Mouse (Mus musculus) layer of hippocampus, adult 8-10 months (tissue): Measurements from ENCODE around the gene Lman2. TPM values are rescaled to one million over a fixed set of nuclear protein-coding genes. Genes with fewer than 3 reads are reported as not detected.

Experiments
- DNase-seq, 2 experiments: peaks; one replicate each; pipeline ENCODE4 v3.0.0; 2022; ENCODE audit warnings: low spot score in 2 of 2
- total RNA-seq, 4 experiments: library from RNA; stranded (reverse); gene quantifications; 2 replicates each; pipeline ENCODE4 v1.2.4; 2022

Lman2 gene
- total RNA-seq, 4 experiments from 2014 or later = 56.6 to 72.8 (median 65.0) TPM

DNA sequence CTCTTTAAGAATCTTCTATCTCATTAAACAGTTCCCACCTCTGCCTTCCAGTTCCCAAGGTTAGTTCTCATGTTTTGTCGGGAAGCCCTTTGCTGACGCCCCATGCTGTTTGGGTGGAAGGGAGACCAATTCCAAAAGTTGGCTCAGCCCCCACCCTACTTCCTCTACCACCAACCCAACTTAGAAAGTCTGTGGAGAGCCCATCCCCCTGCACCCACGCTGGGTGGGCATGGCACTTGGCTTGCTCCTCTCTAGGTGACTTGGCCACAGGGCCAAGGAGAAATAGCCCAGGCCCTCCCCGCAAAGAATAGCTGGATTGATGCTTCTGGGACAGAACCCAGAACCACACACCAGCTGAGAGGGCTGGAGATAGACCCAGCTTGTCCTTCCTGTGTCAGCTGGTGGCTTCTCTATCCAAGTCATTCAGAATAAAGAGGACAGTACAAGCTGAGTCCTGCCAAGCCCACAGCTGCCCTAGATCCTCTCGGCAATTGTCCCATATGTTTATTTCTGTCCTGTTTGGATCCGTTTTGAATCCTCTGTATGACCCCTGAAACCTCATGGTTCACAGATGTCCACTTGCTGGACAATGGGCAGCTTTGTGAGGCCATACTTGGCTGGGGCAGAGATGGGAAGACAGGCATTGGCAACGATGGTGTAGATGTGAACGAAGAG is 8.6 kb upstream of the Lman2 start:
- DNase-seq = peak; percentile 60 to 76

DNA sequence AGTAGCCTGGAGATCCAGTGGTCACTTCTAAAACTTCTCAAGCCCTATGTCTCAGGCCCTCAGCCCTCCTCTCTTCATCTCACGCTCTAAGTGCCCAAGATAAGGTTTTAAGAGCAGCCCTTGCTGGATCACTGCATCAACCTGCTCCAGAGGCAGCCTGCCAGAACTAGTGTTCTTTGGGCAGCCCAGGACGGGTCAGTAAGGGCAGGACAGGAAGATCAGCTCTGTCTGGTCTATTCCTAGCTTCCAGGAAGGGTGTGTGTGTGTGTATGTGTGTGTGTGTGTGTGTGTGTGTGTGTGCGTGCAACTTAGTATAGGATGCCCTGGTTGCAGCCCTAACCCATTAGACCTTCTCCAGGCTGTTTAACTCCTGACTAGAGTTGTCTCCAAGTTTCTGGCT is 7.7 kb upstream of the Lman2 start:
- no peak for DNase-seq

DNA sequence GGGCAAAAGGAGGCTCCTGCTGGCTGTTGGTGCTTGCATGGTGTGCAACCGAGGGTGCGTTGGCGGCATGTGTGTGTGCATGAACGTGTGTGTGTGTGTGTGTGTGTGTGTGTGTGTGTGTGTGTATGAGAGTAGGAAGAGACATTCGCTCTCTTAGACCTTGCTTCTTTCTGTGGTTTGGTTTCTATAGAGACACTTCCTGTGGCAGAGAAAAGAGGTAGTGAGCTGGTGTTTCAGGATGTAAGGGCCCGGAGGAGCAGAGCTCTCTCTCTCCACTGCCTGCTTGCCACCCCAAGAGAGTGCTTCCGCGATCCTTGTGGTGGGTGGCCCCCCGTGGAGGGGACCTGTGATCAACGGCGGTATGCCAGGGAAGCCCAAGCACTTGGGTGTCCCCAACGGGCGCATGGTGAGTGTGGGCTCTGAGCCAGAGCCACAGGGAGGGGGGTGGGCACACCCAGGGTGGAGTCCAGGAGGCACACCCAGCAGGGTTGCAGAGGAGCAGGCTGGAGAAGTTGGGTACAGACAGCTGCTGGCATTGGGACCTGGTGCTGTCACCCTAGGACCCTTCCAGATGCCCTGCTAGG is 7.0 kb upstream of the Lman2 start, which contains the start of gene Rgs14:
Gene Rgs14 (plus strand): TSS at position 202 of the 584 bp plus-strand sequence.
- DNase-seq = peak; percentile 52 to 57

DNA sequence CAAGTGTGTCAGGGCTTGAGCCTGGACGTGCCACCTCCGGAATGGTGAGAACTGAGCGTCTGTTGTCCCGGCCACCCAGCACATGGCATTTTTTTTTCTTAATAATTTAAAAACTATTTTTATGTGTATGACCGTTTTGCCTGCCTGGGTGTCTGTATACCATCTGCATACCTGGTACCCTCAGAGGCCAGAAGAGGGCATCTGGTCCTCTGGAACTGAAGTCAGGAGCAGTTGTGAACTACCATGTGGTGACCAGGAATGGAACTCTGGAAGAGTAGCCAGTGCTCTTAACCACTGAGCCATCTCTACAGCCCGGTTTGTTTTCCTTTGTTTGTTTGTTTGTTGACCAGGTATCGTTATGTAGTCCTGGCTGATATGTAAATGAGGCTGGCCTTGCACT is 5.8 kb upstream of the Lman2 start:
- no peak for DNase-seq

DNA sequence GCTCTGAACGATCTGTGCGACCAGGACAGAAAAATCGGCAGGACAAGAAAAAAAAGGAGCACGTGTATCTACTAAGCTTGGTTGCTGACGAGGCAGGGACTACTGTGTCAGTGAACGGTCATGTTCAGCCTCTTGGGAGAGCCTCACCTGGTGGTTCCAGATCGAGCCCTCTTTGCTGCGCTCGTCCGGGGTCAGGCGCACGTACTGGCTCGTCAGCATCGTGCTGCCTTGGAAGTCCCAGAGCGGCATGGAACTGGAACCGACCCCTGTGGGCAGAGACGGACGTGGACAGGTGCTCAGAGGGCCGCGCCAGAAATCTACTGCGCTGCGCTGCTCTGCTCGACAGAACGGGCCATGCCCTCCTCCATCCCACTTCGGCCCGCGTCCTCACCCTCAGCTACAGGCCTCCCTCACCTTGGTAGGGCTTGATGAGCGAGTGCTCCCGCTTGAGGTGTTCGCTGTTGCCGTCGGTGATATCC is 570 bp downstream of the Lman2 start:
- DNase-seq = no peak

DNA sequence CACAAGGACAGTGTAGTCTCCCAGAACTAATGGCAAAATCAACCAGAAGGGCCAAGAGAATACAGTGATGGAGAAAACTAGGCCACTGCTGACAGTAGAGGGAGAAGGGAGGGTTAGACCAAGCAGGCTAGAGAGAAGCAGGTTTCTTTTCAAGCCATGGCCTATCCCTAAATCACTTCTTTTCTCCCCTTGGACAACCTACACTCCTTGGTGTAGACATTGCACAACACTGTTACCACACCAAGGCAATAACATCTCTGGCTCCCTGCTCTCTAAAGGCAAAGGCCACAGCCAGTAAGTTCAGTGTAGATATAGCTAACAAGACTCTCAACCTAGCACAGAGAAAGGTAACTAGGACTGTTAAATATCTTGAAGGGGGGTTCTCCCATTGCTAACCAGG is 1.4 kb downstream of the Lman2 start:
- DNase-seq = no peak

DNA sequence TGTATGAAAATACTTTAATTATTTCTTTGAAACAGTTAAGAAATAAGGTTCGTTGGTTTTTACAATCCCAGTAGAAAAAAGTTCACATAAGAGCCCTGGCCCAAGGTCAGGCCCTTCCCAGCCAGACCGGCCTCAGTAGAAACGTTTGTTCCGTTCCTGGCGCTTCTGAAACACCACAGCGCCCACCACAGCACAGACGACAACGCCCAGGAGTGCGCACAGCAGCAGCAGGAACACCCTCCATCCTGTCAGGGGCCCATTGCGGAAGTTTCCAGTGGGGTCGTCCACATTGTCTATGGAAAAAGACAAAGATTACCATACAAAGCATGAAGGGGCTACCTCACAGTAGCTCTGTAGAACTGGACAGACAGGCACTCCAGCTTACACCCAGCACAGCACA is 15.8 kb downstream of the Lman2 start:
- DNase-seq = no peak

DNA sequence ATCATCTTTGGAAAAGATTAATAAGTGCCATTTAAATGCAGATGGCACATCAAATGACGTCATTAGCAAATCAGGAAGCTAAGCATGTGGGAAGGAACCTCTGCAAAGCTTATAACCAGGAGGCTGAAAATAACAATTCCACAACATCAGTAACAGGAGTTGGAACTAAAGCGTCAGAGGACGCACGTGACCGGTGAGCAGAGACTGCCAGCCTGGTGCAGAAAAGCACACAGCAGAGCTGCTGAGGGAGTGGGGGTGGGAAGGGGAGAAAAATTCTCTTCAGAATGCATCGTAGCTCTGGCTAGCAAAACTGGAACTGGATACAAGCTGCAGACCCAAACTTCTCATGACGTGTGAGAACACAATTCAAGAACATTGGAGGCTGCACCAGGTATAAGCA is 18.3 kb downstream of the Lman2 start:
- peak; percentile 49 to 60 for DNase-seq

DNA sequence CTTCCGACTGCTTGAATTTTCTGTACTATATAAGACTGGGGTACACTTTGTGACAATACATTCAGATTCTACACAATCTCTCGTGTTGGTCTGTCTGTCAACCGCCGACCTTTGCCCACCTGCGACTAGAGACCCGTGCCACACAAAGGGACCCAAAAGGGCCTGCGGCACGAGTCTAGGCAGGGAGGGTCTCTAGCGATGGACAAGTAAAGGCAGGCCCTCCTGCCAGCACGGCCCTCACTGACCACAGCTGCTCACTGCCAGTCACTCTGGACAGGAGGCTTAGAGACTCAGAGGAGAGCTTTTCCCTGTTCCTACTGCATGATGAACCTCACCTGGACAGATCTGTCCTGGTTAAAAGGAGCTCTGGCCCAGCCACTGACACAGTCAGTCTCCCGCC is 20.1 kb downstream of the Lman2 start:
- no peak for DNase-seq

DNA sequence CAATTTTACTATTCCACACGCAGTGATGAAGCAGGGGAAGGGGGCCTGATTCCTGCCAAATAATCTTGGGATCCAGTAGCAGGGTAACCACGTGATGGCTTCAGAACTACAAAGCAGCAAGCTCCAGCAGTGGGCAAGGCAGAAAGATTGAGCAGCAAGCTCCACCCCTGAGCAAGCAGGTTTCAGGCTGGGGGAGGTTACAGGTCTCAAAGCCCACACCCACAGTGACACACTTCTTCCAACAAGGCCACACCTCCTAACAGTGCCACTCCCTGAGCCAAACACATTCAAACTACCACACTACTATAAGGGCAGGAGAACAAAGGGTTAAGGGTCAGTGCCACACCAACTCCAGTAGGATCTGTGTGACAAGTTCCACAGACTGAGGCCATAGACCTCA is 23.3 kb downstream of the Lman2 start:
- DNase-seq = no peak

DNA sequence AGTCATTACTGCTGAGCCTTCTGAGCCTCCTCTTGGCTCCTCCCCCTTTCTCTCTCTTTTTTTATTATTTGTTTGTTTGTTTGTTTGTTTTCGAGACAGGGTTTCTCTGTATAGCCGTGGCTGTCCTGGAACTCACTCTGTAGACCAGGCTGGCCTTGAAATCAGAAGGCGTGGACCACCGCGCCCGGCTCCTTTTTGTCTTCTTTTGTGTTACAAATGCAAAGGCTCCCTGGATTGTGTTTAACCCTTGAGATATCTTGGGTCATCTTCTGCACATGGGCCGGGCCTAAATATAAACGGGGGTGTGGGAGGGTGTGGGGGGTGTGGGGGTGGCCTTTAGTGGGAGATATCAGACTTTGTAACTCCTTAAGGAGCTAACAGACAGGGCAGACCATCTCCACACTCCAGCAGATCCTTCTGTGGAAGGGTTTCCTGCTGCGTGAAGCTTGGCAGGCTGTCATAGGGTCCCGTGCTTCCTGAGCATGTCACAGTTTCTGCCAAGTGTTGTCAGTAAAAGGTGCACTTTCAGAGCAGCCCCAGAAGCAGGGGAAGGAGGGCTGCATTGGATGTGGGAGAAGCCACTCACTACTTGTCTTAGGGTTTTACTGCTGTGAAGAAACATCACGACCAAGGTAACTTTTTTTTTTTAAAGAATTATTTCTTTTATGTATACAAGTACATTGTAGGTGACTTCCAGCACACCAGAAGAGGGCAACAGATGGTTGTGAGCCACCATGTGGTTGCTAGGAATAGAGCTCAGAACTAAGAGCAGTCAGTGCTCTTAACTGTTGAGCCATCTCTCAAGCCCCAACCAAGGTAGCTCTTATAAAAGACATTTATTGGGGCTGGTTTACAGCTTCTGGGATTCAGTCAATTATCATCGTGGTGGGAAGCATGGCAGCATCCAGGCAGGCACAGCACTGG is 24.2 kb downstream of the Lman2 start:
- no peak for DNase-seq

DNA sequence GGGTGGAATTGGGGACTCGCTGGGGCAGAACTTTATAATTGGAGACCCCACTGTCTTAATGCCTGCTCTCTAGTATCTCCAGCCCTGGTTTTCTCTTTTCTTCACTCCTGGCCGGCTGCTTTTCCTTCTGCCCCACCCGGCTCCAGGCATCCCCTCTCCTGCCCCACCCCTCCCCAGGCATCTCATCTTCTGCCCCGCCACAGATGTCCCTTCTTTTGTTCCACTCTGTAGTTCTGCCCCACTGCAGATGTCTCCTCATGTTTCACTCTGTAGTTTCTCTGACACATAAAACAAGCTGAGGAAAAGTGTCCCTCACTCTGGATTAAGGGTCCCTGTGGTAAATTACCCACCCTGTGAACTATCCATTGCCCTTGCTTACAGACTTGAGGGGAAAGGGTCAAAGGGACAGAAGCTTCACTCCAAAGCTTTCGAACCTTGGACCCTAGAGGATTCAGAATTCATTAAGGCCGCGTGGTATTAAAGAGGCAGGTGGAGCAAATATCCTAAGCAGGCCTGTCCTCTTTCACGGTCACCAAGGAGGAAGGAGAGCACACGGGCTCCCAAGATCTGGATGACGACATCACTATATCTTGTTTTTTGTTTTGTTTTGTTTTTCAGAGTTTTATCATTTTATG is 25.1 kb downstream of the Lman2 start:
- no peak for DNase-seq

DNA sequence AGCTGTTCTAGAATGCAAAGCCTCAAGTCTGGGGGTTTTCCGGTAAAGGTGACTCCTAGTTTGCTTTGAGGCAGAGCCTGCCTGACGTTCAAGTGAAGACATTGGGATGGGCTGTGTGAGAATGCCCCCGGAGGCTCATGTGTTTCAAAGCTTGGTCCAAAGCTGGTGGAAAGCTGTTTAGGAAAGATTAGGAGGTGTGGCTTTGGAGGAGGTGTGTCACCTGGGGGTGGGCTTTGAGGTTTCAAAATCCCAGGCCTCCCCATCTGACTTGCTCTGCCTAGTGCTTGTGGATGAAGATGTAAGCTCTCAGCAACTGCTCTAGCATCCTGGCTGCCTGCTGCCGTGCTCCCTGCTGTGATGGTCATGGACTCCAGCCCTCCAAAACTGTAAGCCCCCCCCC is 26.9 kb downstream of the Lman2 start:
- no peak for DNase-seq

DNA sequence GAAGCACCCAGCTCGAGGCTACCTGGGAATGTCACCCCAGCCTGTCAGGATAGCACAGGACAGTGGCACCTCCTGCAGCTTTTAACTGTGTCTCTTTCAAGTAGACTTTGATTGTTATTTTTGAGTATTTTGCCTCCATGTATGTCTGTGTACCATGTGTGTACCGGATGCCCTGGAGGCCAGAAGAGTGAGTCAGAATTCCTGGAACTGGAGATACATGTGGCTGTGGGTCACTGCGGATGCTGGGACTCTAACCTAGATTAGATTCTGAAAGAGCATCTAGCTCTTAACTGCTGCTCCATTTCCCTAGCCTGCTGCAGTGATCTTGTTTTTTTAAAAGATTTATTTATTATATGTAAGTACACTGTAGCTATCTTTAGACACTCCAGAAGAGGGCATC is 30.3 kb downstream of the Lman2 start:
- DNase-seq = no peak

DNA sequence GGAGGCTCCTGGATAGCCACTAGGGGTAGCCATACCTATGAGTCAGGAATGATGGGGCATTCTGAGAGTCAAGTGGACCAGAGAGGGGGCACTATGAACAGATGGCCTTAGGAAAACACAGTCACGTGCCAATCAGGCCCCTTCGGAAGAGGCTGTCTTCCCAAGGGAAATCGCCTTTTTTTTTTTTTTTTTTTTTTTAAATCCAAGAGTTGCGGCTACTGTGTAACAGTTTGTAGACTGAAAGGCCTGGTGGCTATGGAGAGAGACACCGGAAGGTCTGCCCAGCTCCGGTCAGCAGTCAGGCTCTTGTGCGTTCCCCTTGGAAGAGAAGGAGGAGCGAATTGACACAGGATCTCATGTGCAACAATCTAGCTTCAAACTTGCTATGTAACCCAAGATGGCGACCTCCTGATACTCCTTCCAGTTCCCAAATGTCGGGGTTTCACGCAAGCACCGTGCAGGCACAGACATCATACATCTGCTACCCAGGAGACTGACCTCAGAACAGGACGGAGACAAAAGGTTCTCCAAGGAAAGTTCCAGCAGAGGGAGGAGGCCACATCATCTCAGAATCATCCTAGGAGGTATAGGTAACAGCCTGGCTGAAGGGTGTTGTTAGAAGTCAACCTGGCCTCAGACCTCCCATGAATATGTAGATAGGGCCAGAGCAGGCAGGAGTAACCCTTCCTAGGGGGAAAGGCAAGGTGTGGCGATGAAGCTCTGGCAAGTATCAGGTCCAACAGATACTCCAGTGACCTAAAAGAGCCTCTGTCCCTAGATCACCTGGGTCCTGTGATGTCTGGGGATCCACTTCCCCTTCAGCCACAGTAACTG is 31.8 kb downstream of the Lman2 start:
- no peak for DNase-seq

DNA sequence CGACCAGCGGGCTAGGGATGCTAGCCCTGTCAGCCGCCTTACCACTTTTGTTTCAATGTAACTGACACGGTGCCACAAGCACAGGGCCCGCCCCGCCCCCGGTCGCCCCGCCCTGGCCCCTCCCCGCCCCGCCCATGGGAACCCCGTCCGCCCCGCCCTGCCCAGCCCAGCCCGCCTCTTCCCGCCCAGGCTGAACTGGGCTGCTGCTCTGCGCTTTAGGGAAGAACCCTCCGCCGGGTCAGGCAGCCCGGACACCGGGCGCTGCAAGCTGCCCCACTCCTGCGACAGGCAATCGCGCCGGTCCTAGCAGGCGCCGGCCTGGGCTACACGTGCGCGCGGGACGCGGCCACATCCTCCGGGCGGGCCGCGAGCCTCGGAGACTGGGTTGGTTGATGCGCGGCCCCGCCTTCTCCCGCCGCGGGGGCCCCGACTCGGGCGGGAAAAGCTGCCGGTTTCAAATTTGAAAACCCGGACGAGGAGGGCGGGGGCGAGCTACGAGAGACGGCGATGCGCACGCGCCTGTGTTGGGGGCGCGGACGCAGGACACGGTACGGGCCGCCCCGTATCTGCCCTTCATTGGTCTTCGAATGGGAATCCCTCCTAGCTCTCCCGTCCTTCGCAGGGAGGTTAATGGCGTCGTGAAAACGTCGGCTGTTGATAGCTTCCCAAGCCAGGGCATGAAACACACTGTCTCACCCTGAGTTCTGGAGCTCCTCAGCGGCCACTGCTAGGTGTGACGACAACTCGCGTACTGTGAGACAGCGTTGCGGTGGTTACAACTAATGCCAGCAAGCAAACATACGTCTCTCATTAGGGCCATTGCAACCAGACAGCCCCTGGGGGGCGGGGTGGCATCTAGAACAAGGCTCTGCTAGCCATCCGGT is 32.7 kb downstream of the Lman2 start, which contains the start of gene Mxd3:
Gene Mxd3 (minus strand): TSS at position 141 of the 884 bp plus-strand sequence.
- peak; percentile 60 to 73 for DNase-seq

DNA sequence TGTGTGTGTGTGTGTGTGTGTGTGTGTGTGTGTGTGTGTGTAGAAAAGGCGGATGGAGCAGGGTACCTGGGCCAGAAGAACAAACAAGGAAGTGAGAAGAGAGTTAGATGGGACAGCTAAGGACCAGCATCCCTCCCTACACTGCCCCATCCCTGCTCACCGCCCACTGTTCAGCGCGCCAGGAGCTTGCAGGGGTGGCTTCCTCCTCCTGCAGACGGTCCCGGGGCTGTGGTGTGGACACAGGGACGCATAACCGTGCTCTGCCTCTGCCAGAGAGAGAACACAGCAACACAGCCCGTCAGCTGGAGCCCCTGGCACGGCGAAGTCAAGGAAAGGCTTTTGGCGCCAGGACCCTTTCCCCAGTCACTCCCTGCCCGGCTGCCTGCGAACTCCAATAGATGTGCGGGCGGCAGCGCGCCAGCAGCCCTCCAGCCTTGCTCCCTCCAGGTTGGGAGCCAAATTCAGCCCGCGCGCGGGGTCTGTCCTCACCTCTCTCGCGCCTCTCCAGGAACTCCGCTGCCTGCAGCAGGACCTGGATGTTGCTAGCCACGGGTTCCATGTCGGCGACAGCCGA is 33.4 kb downstream of the Lman2 start:
- DNase-seq = no peak

DNA sequence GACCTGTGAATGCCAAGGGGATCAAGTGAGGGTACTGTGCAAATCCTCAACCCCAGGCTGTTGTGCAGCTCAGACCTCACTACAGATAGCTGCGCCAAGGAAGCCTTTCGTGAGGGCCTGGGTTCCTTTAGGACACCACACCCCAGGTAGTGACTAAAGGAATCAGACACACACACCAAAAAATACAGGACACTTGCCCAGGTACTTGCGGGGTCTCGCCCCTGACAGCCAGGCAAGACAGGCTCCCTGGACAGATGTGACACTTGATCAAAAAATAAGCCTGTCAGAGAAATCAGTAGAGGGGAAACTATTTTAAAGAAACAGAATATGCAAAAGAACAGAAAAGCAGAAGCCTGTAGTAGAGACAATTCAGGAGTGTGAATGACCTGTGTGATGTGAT is 33.9 kb downstream of the Lman2 start:
- no peak for DNase-seq

DNA sequence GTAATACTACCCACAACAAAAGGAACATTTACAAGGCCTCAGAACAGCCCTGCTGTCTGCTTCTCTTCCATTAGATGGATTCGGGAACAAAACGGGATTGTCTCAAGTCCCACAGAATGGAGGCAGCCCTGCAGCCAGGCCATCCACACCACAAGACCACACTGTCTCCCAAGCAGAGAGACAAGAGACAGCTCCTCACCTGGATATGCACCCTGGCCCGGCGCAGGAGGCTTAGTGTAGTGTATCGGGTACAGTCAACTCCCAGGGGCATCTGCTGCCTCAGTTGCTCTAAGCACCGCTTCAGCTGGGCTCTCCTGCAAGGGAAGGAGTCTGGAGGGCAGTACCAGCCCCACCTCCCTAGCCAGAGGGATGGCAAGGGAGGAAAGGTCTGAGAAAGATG is 34.4 kb downstream of the Lman2 start:
- no peak for DNase-seq
